Mouse (Mus musculus) heart, postnatal 10 days (tissue): ENCODE measurements around the gene Stoml3. TPM values are rescaled to one million over a fixed set of nuclear protein-coding genes. Genes with fewer than 3 reads are reported as not detected.

ENCODE experiments used
- DNase-seq, 2 experiments: peaks; one replicate each; pipeline ENCODE4 v3.0.0; 2021
- intact Hi-C: fragments of 180-260 bp; cut with DNase I; formaldehyde crosslinking; loops from one replicate; pipeline ENCODE4 v1.15.1; 2025
- total RNA-seq, 2 experiments: library from RNA; stranded (reverse); gene quantifications; 2 replicates each; pipeline ENCODE4 v1.2.3; 2021

The Stoml3 gene
- not detected for total RNA-seq

DNA sequence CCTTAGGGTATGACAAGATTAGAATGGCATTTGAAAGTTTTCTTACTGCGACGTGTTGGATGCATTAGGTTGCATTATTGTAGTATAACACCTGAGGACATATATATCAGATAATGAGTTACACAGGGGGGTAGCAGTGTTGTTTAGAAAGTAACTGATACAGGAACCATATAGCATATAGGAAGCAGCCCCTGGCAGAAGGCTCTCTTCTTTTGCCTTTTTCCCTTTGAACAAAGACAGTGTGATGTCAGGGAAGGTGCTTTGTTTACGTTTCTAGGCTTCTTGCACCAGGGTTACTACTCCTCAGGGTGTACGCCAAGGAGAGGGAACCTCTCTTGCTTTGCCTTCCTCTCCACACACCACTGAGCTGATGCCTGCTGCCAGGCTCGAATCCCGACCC is at the start of gene Stoml3:
Gene Stoml3, plus strand, starts transcription at position 301 of the 400 bp plus-strand sequence.
- intact Hi-C loops = no loop called here
- DNase-seq = no peak

DNA sequence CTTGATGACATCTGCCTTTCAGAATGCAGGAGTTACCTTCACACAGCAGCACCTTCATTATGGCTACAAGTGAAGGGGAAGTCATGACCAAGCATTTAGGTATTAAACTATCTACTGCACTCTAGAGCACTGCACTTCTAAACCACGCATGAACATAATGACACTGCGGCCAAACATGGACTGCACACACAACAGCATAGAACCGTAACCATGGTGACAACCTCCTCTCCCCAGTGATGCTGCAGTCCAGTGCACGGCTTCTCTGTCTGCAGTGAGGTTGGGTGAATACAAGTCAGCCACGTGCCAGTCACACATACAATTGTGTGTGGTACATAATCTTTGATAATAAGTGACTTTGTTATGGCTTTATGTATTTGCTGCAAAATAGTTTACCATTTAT is 42.9 kb upstream of the Stoml3 start:
- DNase-seq = no peak
- intact Hi-C loops = loop anchor here (5.0 kb wide), 1 partner anchor 193 kb away; no protein-coding TSS in a partner anchor

DNA sequence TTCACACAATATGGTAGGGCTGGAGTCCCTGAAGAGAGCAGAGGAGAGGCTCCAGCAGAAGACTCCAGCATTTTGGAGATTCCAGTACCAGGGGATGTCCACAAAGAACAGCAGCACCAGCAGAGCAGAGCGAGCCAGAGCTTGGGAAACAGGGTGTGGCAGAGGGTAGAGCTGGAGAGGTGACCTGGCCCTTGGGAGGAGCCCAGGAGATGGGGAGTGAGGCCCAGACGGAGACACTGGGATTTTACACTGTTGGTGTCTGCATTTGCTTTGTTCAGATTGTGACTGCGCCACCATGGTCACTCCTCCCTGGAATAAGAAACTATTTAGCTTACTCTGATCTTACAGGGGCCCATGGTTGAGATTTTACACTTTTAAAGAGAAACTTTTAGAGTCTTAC is 41.7 kb upstream of the Stoml3 start:
- DNase-seq = no peak
- intact Hi-C loops = loop anchor here (5.0 kb wide), 1 partner anchor 194 kb away; no protein-coding TSS in a partner anchor

DNA sequence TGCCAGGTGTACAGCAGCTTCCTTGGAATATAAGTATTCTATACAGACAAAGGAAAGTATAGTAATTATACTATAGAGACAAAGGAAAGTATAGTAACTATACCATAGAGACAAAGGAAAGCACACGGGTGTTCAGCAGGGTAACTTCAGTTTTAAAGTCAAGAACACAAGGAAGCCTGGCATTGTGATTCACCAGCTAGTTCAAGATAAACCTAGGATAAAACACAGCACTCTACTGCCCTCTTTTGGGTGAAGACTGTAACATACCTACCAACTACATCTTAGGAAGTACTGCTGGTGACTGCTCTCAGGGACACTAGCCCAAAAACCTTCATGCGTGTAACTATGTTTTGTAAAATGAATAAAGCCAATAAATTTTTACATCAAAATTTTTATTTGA is 40.2 kb upstream of the Stoml3 start:
- intact Hi-C loops = loop anchor here (1.0 to 5.0 kb wide), 2 partner anchors 196 to 419 kb away; no protein-coding TSS in a partner anchor
- peak; percentile 81 to 84 for DNase-seq

DNA sequence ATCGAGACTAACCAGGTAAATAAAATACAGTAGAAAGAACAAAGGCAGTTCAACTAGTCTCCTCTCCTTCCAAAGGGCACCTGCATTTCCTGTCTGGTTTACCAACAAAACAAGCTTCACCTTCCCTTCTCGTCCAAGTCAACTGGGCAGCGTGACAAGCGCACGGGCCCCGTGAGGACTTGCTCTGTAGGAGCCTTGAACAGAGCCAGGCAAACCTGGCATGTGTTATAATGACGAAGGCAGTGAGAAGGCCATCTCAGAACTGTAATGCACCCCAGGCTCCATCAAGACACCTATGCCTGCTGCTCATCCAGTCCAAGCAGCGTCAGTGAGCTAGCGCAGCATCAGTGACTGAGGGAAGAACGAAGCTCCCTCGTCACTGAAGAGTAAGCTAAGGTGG is 37.8 kb upstream of the Stoml3 start:
- intact Hi-C loops = no loop called here

DNA sequence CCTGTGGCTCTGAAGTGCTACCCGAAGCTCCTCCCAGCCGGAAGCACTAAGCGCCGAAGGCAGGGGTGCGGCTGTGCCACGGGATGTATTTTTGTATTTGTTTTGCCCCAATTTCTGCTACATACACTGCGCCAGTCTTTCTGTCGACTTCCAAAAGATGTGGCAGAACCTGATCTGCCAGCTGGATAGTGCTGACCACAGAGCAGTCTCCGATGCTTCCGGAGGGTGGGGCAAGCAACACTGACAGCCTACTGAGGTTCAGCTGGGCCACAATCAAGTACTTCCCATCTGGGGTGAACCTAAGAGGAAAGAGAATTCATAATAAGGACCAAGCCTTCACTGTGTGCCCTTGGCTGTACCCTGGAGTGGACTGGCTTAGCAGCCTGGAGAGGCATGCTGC is 36.1 kb upstream of the Stoml3 start:
- intact Hi-C loops = no loop called here

More for the DNA sequence above, 37.8 kb upstream of the Stoml3 start:
- DNase-seq = no peak

DNA sequence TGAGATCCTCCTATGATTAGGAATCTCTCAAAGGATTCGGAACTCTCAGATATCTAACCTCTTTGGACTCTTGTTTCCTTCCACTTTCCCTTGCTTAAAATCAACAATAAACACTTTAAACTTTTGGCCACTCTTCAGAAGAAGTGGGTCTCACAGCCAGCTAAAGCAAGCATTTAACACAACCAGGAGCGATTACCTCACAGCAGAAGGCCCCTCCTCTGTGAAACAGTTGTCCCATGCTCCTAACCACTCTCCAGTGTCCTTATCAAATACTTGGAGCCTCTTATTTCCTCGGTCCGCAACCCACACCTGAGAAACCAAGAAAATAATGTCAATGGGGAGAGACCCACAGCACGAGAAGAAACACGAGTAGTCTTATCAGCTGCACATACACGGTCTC is 35.1 kb upstream of the Stoml3 start:
- intact Hi-C loops = no loop called here

More for the DNA sequence above, 36.1 kb upstream of the Stoml3 start:
- no peak for DNase-seq

DNA sequence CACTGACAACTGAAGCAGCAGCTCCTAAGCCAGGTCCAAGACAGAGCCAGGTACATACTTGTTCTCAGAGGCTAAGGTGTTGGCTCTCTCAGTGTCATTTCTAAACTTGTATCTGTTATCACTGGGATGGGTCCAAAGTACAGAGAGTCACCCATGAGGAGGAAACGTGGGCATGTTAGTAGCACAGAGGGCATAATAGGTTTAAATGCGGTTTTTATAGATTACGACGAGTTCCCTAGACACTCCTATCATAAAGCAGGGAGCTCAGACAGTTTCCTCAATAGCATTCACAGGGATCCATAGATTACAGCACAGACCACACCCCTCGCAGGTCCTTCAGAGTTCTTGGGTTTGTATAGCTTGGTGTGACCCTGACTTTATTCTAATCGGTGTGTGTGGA is 34.4 kb upstream of the Stoml3 start:
- DNase-seq = no peak
- intact Hi-C loops = no loop called here

More for the DNA sequence above, 35.1 kb upstream of the Stoml3 start:
- DNase-seq = no peak

DNA sequence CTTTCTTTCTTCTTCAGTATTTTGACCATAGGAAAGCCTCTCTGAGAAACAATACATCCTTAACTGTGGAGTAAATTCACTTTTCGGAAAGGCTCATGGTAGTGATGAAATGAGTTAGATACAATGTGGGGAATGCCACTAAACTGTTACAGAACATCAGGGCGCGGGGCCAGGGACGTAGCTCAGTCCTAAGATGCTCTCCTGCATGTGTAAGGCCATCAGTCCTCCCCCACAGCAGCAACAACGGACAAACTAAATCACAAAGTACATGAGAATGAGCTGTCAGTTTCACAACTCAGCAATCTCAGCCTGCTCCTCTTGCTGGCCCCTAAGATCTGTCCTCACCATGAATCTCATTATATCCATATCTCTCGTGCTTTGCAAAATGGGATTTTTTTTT is 33.9 kb upstream of the Stoml3 start:
- intact Hi-C loops = no loop called here
- no peak for DNase-seq

DNA sequence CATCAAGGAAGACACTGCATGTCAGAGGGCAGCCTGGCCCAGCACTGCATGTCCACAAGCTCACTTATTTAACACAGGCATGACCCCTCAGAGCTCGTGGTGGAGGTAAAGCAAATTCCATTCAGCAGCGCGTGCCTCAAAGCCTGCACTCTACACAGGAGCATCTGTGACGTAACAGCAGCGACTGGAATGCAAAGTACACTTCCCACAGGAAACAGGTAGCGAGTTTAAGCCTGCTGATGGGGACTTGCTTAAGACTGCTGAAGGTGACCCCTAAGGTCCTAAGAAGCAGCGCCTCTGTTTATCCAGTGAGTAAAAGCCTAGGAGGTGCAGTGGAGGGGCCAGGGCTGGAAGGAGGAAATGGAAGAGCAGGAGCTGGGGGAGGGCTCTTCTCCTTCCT is 33.5 kb upstream of the Stoml3 start:
- intact Hi-C loops = no loop called here

DNA sequence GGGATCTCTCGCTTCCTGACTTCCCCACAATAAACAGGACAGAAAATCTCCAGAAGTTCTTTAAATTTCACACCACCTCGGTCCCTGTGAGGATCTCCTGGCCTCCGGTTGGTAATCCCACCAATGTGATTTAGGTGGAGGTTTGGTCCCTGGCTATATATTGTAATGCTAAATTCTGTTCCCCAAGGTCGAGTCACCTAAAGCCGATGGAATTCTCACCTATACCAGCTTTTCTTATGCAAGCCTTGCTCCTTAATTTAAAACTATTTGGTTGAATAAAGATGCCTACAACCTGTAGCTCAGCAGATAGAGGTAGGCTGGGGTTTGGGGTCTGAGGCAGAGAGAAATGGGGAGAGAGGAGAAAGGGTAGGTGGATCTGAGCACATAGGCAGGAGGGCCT is 30.7 kb upstream of the Stoml3 start:
- DNase-seq = no peak
- intact Hi-C loops = no loop called here

More for the DNA sequence above, 33.5 kb upstream of the Stoml3 start:
- no peak for DNase-seq

DNA sequence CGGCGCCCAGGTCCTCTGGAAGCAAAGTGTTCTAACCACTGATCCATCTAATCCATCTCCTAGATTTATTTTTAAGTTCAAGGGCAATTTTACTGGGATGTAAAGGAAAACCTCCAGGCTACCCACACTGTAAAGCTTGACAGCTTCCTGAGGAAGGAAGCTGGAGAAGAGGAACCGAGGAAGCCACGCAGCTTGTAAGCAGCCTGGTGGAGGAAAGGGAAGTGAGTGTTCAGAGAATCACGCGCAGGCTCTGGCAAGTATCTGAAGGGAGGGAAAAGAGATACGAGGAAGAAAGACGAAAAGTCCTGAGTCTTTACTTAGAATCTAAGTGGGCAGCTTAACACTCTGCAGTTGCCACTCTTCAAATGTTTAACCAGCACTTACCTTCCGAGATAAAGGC is 28.3 kb upstream of the Stoml3 start:
- DNase-seq = no peak
- intact Hi-C loops = loop anchor here (10.0 kb wide), 2 partner anchors 1205 to 1975 kb away; partner anchors contain the start of gene Rab33b

DNA sequence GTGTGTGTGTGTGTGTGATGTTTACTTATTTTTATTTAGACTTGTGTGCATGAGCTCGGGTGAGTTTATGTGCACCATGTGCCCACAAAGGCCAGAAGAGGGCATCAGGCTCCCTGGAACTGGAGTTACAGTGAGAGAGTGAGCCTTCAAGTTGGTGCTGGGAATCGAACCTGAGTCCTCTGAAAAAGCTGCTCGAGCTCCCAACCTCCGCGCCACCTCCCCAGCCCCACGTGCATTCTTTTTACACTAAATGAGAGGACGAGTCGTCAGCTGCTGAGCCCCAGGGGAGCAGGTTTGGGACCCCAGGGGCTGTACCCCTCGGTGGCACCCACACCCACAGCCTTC is 25.8 kb upstream of the Stoml3 start:
- intact Hi-C loops = loop anchor here (10.0 kb wide), 2 partner anchors 1208 to 1978 kb away; partner anchors contain the start of gene Rab33b
- DNase-seq = no peak

DNA sequence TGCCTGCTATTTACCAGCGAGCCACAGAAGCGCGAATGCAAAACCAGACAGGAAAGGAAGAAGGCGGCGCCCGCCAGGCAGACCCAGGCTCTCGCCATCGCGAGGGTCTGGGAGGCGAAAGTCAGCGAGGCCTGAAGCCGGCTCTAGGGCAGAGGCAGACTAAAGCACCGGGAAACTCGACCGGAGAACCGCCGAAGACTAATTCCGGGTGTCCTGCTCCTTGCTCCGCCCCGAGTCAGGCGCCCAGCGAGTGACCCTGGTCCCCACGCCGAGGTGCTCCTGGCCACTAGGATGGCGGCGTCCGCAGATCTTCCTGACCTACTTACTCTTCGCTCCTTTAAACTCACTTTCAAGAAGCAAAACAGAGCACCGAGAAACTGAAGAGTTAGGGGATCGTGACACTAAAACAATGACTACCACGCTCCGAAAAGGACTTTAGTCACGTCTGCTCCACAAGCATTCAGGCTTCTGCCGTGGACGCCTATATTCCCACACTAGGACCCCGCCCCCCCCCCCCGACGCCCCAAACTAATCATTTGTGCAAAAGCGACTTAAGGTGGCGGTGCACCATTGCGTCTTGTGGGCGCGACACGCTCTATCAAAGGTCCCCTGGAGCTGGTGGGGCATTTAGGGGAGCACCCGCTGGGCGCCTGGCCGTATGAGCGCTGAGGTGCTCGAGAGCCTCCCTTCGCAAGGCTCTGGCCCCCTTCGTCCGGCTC is 25.2 kb upstream of the Stoml3 start, which contains the start of the genes Nhlrc3 and Proser1:
Gene Nhlrc3, minus strand, starts transcription at position 287 of the 719 bp plus-strand sequence.
Gene Proser1, plus strand, starts transcription at position 621 of the 719 bp plus-strand sequence.
- peak; percentile 97 to 98 for DNase-seq
- intact Hi-C loops = loop anchor here (10.0 kb wide), 2 partner anchors 1208 to 1978 kb away; partner anchors contain the start of gene Rab33b

DNA sequence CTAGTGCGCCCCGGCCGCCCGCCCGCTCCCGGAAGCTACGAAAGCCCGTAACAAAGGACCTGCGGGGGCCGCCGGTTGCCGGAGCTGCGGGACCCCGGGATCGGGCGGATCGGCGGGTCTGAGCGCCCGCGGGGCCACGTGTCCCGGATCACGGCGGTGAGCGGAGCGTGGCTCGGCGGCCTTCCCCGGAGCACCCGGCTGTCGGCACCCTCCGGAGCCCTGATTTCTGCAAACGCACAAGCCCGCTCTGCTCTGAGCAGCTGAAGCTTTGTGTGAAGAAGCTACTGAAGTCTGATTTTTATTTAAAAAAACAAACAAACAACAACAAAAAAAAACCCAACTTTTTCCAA is 24.7 kb upstream of the Stoml3 start:
- intact Hi-C loops = loop anchor here (10.0 kb wide), 2 partner anchors 1209 to 1979 kb away; partner anchors contain the start of gene Rab33b
- DNase-seq = no peak

DNA sequence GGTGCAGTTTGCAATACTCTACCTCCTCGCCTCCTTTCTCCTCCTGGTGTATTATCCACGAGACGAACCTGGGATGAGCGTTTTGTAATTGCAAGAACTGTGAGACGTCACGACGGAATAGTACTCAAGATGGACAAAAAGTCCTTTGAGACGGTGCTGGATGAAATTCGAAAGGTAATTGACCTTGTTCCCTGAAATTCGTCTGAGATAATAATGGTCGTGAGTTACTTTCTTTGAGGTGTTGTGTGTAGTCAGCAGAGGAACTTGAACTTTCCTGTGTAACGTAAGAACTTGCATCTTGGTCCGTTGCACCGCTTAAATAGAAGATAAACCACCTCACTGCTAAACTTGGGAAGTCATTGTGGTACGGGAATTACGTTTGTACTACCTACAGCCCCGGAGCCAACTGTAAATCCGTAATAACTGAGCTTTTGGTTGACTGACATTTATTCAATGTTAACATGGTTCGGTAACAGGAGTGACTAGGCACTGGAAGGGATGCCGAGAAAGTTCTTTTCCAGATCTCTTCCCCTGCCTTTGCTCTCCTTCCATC is 24.2 kb upstream of the Stoml3 start:
- DNase-seq = no peak
- intact Hi-C loops = loop anchor here (10.0 kb wide), 2 partner anchors 1209 to 1979 kb away; partner anchors contain the start of gene Rab33b

DNA sequence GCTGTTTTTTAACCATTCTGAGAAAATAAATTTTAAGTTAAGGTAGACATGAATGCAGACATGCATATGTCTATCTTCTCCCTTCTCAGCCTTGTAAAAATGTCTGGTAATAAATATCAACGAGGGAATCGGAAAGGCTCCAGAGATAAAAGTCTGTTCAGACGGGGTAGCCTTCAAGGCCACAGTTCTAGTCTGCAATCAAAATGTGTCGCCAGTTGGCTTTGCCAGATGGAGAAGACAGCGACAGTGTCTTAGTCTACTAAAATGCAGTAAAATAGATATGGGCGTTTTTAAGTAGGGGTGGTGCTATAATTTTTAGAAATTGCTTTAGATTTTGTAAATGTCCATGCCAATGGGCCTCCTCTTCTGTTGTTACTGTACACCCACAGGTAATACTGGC is 23.1 kb upstream of the Stoml3 start:
- DNase-seq = no peak
- intact Hi-C loops = loop anchor here (10.0 kb wide), 2 partner anchors 1211 to 1981 kb away; partner anchors contain the start of gene Rab33b

DNA sequence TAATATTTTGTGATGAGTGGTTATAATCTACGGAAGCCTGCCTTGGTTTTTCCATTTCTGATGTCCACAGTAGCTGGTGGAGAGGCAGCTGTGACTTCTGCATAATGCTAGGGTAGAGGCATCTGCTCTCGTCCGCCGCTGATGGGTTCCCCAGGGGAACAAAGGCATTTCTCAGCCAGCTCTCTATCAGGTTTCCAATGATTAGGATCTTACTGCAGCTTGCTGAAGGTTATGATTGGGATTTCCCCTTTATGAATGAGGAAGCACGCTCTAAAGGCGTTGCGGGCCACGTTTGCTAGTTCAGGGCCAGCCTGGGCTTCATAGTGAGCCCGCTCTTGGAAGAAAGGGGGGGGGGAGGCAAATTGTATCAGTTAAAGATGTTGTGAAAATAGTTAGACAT is 22.0 kb upstream of the Stoml3 start:
- intact Hi-C loops = loop anchor here (10.0 kb wide), 2 partner anchors 1212 to 1982 kb away; partner anchors contain the start of gene Rab33b
- no peak for DNase-seq

DNA sequence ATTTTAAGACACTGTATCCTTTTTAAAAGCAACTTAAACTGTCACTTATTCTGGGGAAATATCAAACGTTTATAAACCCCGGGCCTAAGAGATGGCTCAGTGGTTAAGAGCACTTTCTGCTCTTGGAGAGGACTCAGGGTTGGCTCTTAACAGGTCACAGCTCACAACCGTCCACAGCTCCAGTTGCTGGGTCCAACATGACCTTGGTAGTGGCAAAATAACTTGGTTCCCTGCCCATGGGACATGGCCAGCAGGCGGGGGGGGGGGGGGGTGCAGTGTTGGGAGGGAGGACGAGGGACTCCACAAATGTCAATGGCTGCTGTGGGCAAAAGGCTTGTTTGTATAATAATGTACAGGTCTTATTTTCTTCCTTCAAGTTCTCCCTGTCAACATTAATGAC is 21.1 kb upstream of the Stoml3 start:
- DNase-seq = peak in 1 of 2 experiments; percentile 40
- intact Hi-C loops = loop anchor here (10.0 kb wide), 2 partner anchors 1213 to 1983 kb away; partner anchors contain the start of gene Rab33b

DNA sequence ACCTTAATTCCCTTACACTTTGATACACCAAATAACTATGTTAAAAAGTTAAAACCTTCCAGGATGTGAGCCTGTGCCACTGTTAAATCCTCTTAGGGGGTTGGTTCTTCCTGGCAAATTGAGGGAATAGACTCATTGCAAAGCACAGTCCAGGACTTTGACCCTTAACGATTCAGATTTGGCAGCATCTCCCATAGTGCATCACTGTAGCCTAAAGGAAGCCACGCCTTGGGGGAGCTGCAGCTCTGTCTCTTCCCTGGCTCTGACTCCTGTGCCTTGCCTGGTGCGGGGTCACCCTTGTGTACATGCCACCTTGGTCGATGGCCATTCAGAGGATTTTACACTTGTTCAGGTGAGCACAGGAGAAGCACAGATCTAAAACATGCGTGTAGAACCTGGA is 18.8 kb upstream of the Stoml3 start:
- intact Hi-C loops = loop anchor here (10.0 kb wide), 2 partner anchors 1215 to 1985 kb away; partner anchors contain the start of gene Rab33b
- no peak for DNase-seq

DNA sequence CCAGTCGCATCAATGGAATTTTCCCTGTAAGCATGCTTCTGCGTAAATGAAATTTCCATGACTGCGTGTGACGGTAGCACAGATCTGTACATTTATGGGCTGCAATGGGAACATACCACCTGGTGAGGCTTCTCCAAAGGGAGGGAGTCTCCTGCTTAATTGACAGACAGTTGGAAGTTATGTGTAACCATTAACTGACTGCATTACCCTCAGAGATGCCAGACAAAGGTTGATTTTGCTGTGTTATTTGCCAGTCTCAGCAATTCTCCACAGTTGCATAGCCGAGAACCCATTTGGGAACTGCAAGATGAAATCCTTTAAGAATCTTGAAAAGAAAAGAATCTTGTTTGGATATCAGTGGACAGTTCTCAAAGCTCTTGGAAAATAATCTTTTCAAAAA is 16.4 kb upstream of the Stoml3 start:
- no peak for DNase-seq
- intact Hi-C loops = no loop called here
